Mouse (Mus musculus): ENCODE results near the gene Tdrkh.

DNA sequence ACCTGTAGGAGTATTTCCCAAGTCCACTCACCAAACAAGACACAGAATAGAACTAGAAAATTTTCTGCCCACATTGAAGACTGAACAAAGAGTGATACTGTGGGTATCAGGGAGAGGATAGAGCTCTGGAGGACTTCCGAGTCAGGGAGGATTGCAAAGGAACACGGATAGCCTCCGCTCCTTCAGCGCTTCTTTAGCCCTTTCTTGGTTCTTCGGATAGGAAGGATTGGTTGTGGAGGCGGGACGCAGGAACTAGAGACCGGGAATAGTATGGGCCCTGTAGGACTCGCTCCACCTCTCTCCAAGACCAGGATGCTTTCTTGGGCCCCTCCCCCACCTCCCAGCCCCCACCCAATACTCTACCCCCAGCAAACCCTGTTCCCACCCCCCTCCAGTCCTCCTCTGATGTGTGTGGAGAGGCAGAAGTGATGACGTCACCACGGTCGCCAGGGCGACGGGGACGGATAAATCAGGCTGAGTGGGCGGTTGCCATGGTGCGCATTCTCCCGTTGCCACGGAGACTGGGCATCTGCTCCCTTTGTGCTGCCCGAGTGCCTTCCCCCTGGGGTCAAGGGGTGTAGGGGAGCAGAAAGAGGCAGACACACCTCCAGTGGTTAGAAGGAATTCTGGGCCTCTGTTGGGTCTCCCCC is 70.8 kb downstream of the Tdrkh start:
- no peak for TF ChIP-seq GATA1 (IDR thresholded peaks at IDR 0.05; ENCODE audit: low read length)
- no peak for TF ChIP-seq TAL1 (IDR thresholded peaks at IDR 0.05; ENCODE audit: low read length)

All from erythroblast, embryonic 14.5 days (primary cell).